ENCODE assay signal across 28 mouse cellular contexts in the genomic region with DNA sequence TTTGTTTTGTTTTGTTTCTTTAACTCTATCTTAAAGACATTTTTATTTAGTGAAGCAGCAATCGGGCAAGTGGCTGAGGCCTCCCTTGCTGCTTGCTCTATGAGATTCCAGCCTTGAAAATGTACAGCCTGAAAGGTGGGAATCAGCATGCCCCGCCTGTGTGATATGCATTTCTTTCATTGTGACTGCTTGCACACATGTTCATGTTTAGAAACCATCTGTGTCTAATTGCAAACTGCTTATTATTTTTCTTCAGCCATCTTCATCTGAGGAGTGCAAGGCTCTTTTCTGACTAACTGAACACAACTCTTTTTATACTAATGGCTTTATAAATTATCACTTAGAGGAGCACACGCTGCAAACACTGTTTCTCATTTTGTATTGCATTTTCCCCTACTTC.
"Had no signal": no experiment of that assay in that cellular context is flagged by ENCODE, and none has a peak within 500 bp of the region (broad histone marks: within the 10 kb centered on the region; RNA-seq: fewer than 3 reads in every experiment).

No protein-coding gene starts in this region.

- H3K27me3 ChIP-seq: heart, embryonic 12.5 days; hindbrain, embryonic 12.5 days; intestine, embryonic 15.5 days; kidney, embryonic 15.5 days; limb, embryonic 13.5 days; limb, embryonic 15.5 days; liver, embryonic 12.5 days had no signal

- H3K36me3 ChIP-seq: heart, embryonic 10.5 days; heart, embryonic 12.5 days; hindbrain, embryonic 10.5 days; hindbrain, embryonic 12.5 days; intestine, embryonic 15.5 days; kidney, embryonic 15.5 days; limb, embryonic 13.5 days; limb, embryonic 15.5 days; liver, embryonic 12.5 days had no signal

- H3K4me3 ChIP-seq: gastrocnemius, adult 2 months; heart, embryonic 10.5 days; heart, embryonic 12.5 days; hindbrain, embryonic 10.5 days; hindbrain, embryonic 12.5 days; intestine, embryonic 15.5 days; kidney, embryonic 15.5 days; limb, embryonic 13.5 days; limb, embryonic 15.5 days; liver, embryonic 12.5 days had no signal

- ATAC-seq: hindbrain, embryonic 16.5 days; inflammation-experienced regulatory T-cells, adult 6 months; intestine, embryonic 15.5 days; intestine, postnatal 0 days; liver, embryonic 12.5 days had no signal

- H3K4me1 ChIP-seq: heart, embryonic 10.5 days; heart, embryonic 12.5 days; hindbrain, embryonic 10.5 days; hindbrain, embryonic 12.5 days; intestine, embryonic 15.5 days; kidney, embryonic 15.5 days; limb, embryonic 13.5 days; limb, embryonic 15.5 days; liver, embryonic 12.5 days had no signal

- DNase-seq: gastrocnemius, adult 2 months; gastrocnemius, postnatal 10 days; gastrocnemius, postnatal 25 days; heart, adult 18-20 months; heart, postnatal 10 days; heart, postnatal 4 days; kidney, adult 18-20 months; kidney, adult 8-10 months; kidney, postnatal 14 days; kidney, postnatal 36 days; layer of hippocampus, adult 9-11 months; layer of hippocampus, postnatal 36 days; left cerebral cortex, postnatal 4 days had no signal

- H3K9ac ChIP-seq: heart, embryonic 12.5 days; hindbrain, embryonic 12.5 days; hindbrain, embryonic 14.5 days; intestine, embryonic 15.5 days; kidney, embryonic 15.5 days; limb, embryonic 13.5 days; limb, embryonic 15.5 days; liver, embryonic 12.5 days; liver, embryonic 14.5 days had no signal

- H3K9me3 ChIP-seq: heart, embryonic 10.5 days; heart, embryonic 12.5 days; hindbrain, embryonic 10.5 days; hindbrain, embryonic 12.5 days; intestine, embryonic 15.5 days; kidney, embryonic 15.5 days; limb, embryonic 13.5 days; limb, embryonic 15.5 days; liver, embryonic 12.5 days had no signal

- H3K4me2 ChIP-seq: heart, embryonic 12.5 days; hindbrain, embryonic 12.5 days; hindbrain, embryonic 14.5 days; intestine, embryonic 15.5 days; kidney, embryonic 15.5 days; limb, embryonic 13.5 days; limb, embryonic 15.5 days; liver, embryonic 12.5 days had no signal

- H3K27ac ChIP-seq: gastrocnemius, adult 2 months; heart, embryonic 10.5 days; hindbrain, embryonic 10.5 days; hindbrain, embryonic 12.5 days; hindbrain, embryonic 14.5 days; intestine, embryonic 15.5 days; kidney, embryonic 15.5 days; kidney, postnatal 0 days; limb, embryonic 13.5 days; limb, embryonic 15.5 days; liver, embryonic 12.5 days; liver, embryonic 14.5 days had no signal
